16 mouse cellular contexts compared by ENCODE assay signal in genomic region chr7:89035138-89035996, GRCm38 (mm10).
"Had no signal": no experiment of that assay in that cellular context is flagged by ENCODE, and none has a peak within 500 bp of the region (broad histone marks: within the 10 kb centered on the region; RNA-seq: fewer than 3 reads in every experiment).

No protein-coding gene starts in this region.

- H3K36me3 ChIP-seq: limb, embryonic 10.5 days; liver, embryonic 15.5 days; midbrain, embryonic 10.5 days had no signal

- H3K4me3 ChIP-seq: left cerebral cortex, adult 2 months; limb, embryonic 10.5 days; liver, embryonic 15.5 days; midbrain, embryonic 10.5 days had no signal

- DNase-seq: kidney, adult 11 months; kidney, adult 9 months; kidney, postnatal 36 days; lung, adult 2 months; lung, postnatal 36 days; right cerebral cortex, postnatal 4 days; spleen, adult 18-20 months; thymus, adult 2 months; thymus, postnatal 25 days had no signal

- ATAC-seq: lung, postnatal 0 days had no signal

- H3K4me2 ChIP-seq: liver, embryonic 11.5 days; liver, embryonic 15.5 days had no signal

- H3K9me3 ChIP-seq: limb, embryonic 10.5 days; liver, embryonic 15.5 days; midbrain, embryonic 10.5 days had no signal

- H3K27ac ChIP-seq: kidney, postnatal 0 days; left cerebral cortex, adult 2 months; limb, embryonic 10.5 days; liver, embryonic 15.5 days; midbrain, embryonic 10.5 days had no signal

- H3K4me1 ChIP-seq: liver, embryonic 15.5 days had no signal

- H3K9ac ChIP-seq: liver, embryonic 15.5 days had no signal

- H3K27me3 ChIP-seq: liver, embryonic 15.5 days had no signal
